Mouse (Mus musculus) lung, embryonic 14.5 days (tissue): ENCODE measurements at regions not wholly inside any gene's neighbourhood (a gene's known extent, or its start where the extent isn't known, plus 50 kb on each side); places are given as distances from the start of the nearest gene placed in this dataset.

Experiments used
- ATAC-seq: fragments of 200-750 bp; cut with Nextera tagmentation; 2 replicates; pipeline ENCODE4 v1.8.0; 2017; ENCODE audit warnings: mild to moderate bottlenecking, moderate TSS enrichment, moderate library complexity; ENCODE audit not compliant: insufficient read depth
- DNase-seq: peaks from one replicate; pipeline ENCODE4 v3.0.0-alpha.2; 2015
- H3K27ac ChIP-seq: fragments of 300-500 bp; sonication (generic); 2 replicates; pipeline ENCODE4 v1.5.1; 2014; ENCODE audit warnings: low read depth, mild to moderate bottlenecking, moderate library complexity
- H3K27me3 ChIP-seq: fragments of 300-500 bp; sonication (generic); 2 replicates; pipeline ENCODE4 v1.6.1; 2014; ENCODE audit warnings: low read length, control low read depth; ENCODE audit not compliant: insufficient read depth
- H3K36me3 ChIP-seq: fragments of 300-500 bp; sonication (generic); 2 replicates; pipeline ENCODE4 v1.6.1; 2014; ENCODE audit warnings: control low read depth; ENCODE audit not compliant: insufficient read depth
- H3K4me1 ChIP-seq: fragments of 300-500 bp; sonication (generic); 2 replicates; pipeline ENCODE4 v1.6.1; 2014; ENCODE audit warnings: antibody characterized with exemption, control low read depth; ENCODE audit not compliant: insufficient read depth
- H3K4me2 ChIP-seq: fragments of 300-500 bp; sonication (generic); 2 replicates; pipeline ENCODE4 v1.6.1; 2014; ENCODE audit warnings: mild to moderate bottlenecking
- H3K4me3 ChIP-seq: fragments of 300-500 bp; sonication (generic); 2 replicates; pipeline ENCODE4 v1.5.1; 2014; ENCODE audit warnings: low read depth, low read length
- H3K9ac ChIP-seq: fragments of 300-500 bp; sonication (generic); 2 replicates; pipeline ENCODE4 v1.6.1; 2014
- H3K9me3 ChIP-seq: fragments of 300-500 bp; sonication (generic); 2 replicates; pipeline ENCODE4 v1.6.1; 2016; ENCODE audit warnings: low read depth, low read length, control low read depth
- CTCF ChIP-seq: IDR thresholded peaks from 2 replicates; pipeline ENCODE4 v1.5.1; 2016; ENCODE audit warnings: antibody characterized with exemption, low read depth
- WGBS: fragments of 180-500 bp; shearing (Covaris S2); extraction: QIAGEN DNeasy Blood & Tissue Kit; methylation state at CpG from one replicate; pipeline ENCODE4 v1.1.7; 2014; 5-methylcytosine and 5-hydroxymethylcytosine counted together

DNA sequence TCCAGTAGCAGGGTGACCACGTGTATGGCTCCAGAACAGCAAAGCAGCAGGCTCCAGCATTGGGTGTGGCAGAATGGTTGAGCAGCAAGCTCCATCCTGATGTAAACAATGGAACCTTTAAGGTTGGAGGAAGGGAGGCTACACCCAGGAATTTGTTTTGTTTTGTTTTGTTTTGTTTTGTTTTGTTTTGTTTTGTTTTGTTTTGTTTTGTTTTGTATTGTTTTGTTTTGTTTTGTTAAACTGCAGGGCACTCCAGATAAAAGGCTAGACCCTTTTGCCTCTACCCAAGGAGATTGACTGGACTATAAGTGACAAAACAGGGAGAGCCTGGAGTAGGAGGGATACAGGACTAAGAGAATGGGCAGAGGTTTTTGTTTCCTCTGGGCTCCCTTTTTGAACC, 647.5 kb downstream of the Kcnj3 start:
- WGBS = 41% methylated on average over 1 of the region's 1 CpGs
- TF ChIP-seq CTCF = no peak

GRCm38 (mm10) chr2:56109531-56109930, 673.8 kb downstream of the Kcnj3 start:
- ATAC-seq (no peak), DNase-seq (peak; percentile 70)
- TF ChIP-seq CTCF = peak; percentile 40; the same call in 1 of the 2 replicates
- H3K36me3 ChIP-seq = no peaks in the 10 kb centered on the region
- 38% methylated on average over 3 of the region's 3 CpGs for WGBS
- no peak overlapping the region for H3K9ac ChIP-seq
- no peaks in the 10 kb centered on the region for H3K4me1 ChIP-seq
- no peak overlapping the region for H3K27ac ChIP-seq
- no peaks in the 10 kb centered on the region for H3K27me3 ChIP-seq
- H3K4me3 ChIP-seq = no peak overlapping the region
- H3K9me3 ChIP-seq = no peaks in the 10 kb centered on the region
- H3K4me2 ChIP-seq = no peak overlapping the region

More for the DNA sequence above, 647.5 kb downstream of the Kcnj3 start:
- H3K4me3 ChIP-seq = no peak overlapping the region
- H3K9me3 ChIP-seq = no peaks in the 10 kb centered on the region
- DNase-seq (no peak), ATAC-seq (no peak)
- H3K9ac ChIP-seq = no peak overlapping the region
- H3K36me3 ChIP-seq = no peaks in the 10 kb centered on the region
- H3K4me2 ChIP-seq = no peak overlapping the region
- no peak overlapping the region for H3K27ac ChIP-seq
- no peaks in the 10 kb centered on the region for H3K27me3 ChIP-seq
- no peaks in the 10 kb centered on the region for H3K4me1 ChIP-seq

- Histone ChIP-seq H3K36me3 (no peaks in the 10 kb centered on the region), H3K9me3 (no peaks in the 10 kb centered on the region), H3K27ac (no peak overlapping the region), H3K27me3 (no peaks in the 10 kb centered on the region), H3K9ac (no peak overlapping the region), H3K4me2 (no peak overlapping the region), H3K4me1 (no peaks in the 10 kb centered on the region), H3K4me3 (no peak overlapping the region)
- ATAC-seq (no peak), DNase-seq (peak; percentile 62)
- no peak for TF ChIP-seq CTCF
- WGBS = 53% methylated on average over 6 of the region's 6 CpGs
Observed at GRCm38 (mm10) chr2:56109975-56110374, 674.2 kb downstream of the Kcnj3 start.

- ATAC-seq = 0 out of 2 replicates have a peak, but pooled peaks have one; percentile 82
- peak; percentile 78 for DNase-seq
- H3K27ac ChIP-seq = no peak overlapping the region
- no peak overlapping the region for H3K4me3 ChIP-seq
- H3K9ac ChIP-seq = no peak overlapping the region
- WGBS = 19% methylated on average over 3 of the region's 3 CpGs
- no peaks in the 10 kb centered on the region for H3K36me3 ChIP-seq
- TF ChIP-seq CTCF = peak; percentile 63
- H3K9me3 ChIP-seq = no peaks in the 10 kb centered on the region
- H3K4me1 ChIP-seq = no peaks in the 10 kb centered on the region
- H3K27me3 ChIP-seq = no peaks in the 10 kb centered on the region
- no peak overlapping the region for H3K4me2 ChIP-seq
Observed at GRCm38 (mm10) chr2:56114469-56114868, 678.7 kb downstream of the Kcnj3 start.

DNA sequence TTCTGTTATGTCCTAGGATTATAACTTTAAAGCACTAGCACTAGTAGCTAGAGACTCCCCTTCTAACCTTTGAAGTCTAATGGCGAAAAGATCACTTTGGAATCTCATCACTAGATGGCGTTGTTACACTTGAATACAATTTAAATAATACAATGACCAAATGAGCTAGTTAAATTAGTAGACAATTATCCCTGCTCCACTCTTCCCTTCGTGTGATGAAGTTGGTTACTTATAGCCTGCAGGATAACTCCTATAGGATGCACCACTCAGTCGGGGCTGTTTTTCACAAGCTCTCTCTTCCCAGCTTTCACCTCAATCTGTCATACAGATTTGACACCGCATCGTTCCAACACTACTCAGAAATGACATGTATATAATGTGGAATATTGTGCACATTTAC, 683.6 kb downstream of the Kcnj3 start:
- 23% methylated on average over 6 of the region's 6 CpGs for WGBS
- no peak overlapping the region for H3K4me2 ChIP-seq
- H3K9me3 ChIP-seq = no peaks in the 10 kb centered on the region
- H3K4me1 ChIP-seq = no peaks in the 10 kb centered on the region
- H3K27ac ChIP-seq = no peak overlapping the region
- no peak overlapping the region for H3K4me3 ChIP-seq
- DNase-seq (peak; percentile 85), ATAC-seq (peak; percentile 38; the same call in 1 of the 2 replicates)
- peak; percentile 45 for TF ChIP-seq CTCF
- H3K9ac ChIP-seq = no peak overlapping the region
- H3K27me3 ChIP-seq = no peaks in the 10 kb centered on the region
- H3K36me3 ChIP-seq = no peaks in the 10 kb centered on the region

DNA sequence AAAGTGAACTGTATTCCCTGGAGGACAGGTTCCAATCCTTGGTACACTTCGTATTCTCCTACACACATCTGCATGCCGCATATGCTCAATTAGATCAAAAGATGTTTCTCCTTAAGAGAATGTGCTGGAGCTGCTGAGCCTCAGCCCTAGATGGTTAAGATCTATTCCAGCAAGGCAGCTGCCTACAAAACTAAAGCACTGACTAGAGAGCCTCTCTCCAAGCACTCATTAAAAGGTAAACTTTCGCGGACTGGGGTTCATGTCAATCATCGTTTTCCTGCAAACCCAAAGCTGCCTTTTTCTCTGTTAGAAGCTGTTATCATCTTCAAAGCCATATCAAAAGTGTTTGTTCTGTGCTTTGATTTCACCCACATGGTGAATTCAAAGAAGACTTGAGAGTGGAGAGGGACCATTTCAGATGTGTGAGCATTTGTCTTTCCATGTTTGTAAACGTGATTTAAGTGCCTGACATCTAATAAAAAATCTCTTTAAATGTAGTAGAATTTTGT, 711.4 kb downstream of the Kcnj3 start:
- H3K36me3 ChIP-seq = no peaks in the 10 kb centered on the region
- TF ChIP-seq CTCF = no peak
- no peak overlapping the region for H3K9ac ChIP-seq
- H3K27me3 ChIP-seq = no peaks in the 10 kb centered on the region
- H3K27ac ChIP-seq = no peak overlapping the region
- H3K4me3 ChIP-seq = no peak overlapping the region
- H3K4me1 ChIP-seq = no peaks in the 10 kb centered on the region
- ATAC-seq (no peak), DNase-seq (no peak)
- WGBS = 38% methylated on average over 6 of the region's 6 CpGs
- no peak overlapping the region for H3K4me2 ChIP-seq
- no peaks in the 10 kb centered on the region for H3K9me3 ChIP-seq

- no peak overlapping the region for H3K9ac ChIP-seq
- H3K4me1 ChIP-seq = no peaks in the 10 kb centered on the region
- no peaks in the 10 kb centered on the region for H3K36me3 ChIP-seq
- DNase-seq (no peak), ATAC-seq (no peak)
- WGBS = 55% methylated on average over 8 of the region's 8 CpGs
- TF ChIP-seq CTCF = no peak
- no peaks in the 10 kb centered on the region for H3K27me3 ChIP-seq
- no peak overlapping the region for H3K27ac ChIP-seq
- no peak overlapping the region for H3K4me3 ChIP-seq
- no peaks in the 10 kb centered on the region for H3K9me3 ChIP-seq
- no peak overlapping the region for H3K4me2 ChIP-seq
Observed at GRCm38 (mm10) chr2:56196449-56196848, 760.7 kb downstream of the Kcnj3 start.

GRCm38 (mm10) chr2:56227476-56227875, 791.7 kb downstream of the Kcnj3 start:
- no peaks in the 10 kb centered on the region for H3K27me3 ChIP-seq
- no peaks in the 10 kb centered on the region for H3K36me3 ChIP-seq
- WGBS = 48% methylated on average over 7 of the region's 7 CpGs
- no peaks in the 10 kb centered on the region for H3K4me1 ChIP-seq
- no peak overlapping the region for H3K4me3 ChIP-seq
- ATAC-seq = no peak
- H3K9ac ChIP-seq = no peak overlapping the region
- H3K9me3 ChIP-seq = no peaks in the 10 kb centered on the region
- peak; percentile 0 for DNase-seq
- TF ChIP-seq CTCF = no peak
- no peak overlapping the region for H3K27ac ChIP-seq
- H3K4me2 ChIP-seq = no peak overlapping the region
